In the genomic region with DNA sequence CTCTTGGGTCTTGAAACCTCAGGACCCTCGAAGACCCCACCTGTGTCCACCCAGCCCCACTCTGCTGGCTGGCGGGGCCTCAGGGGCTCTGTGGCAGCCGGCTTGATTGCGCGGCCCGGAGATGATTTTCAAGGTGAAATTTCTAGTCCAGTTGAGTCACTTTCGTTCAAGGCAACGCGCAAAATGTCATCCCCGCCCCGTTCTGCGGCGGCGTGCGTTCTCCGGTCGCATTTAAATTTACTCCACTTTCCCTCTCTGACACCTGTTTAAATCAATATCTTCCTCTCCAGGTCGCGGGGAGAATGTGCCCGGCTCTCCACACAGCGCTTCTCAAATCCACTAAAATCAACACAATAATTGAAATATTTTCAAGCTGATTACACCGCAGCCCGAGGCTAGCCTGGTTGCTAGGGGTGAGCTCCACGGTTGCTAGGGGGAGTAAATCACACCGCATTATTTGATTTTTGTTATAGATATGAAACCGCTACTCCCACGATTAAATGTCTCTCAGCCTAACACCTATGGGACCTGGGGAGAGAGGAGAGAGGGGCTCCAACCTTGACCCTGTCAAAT, we compare ENCODE assay signal across 13 mouse cellular contexts. TPM values are rescaled to one million over a fixed set of nuclear protein-coding genes. Genes with fewer than 3 reads are reported as not detected.
A peak's percentile ranks its signal among the peaks of the same experiment; 100 is the strongest.
DNase-seq lines count a peak whose midpoint lies in the region; ATAC-seq lines count a peak whose summit lies in the region.
"Had no signal": no experiment of that assay in that cellular context is flagged by ENCODE, and none has a peak within 500 bp of the region (broad histone marks: within the 10 kb centered on the region; RNA-seq: fewer than 3 reads in every experiment).

No protein-coding gene starts in this region.

- peak overlapping the region; percentile 20 for H3K4me2 ChIP-seq in kidney, embryonic 16.5 days (replicated peaks; ENCODE audit: low read depth, low read length)
- H3K4me2 ChIP-seq in embryonic facial prominence, embryonic 14.5 days (ENCODE audit: low read depth, low read length), result 0 out of 2 replicates have a peak overlapping the region, but pooled peaks have one; percentile 18
- peak overlapping the region; percentile 33 for H3K4me2 ChIP-seq in neural tube, embryonic 12.5 days (replicated peaks)
- H3K4me2 ChIP-seq: heart, embryonic 15.5 days; lung, embryonic 15.5 days had no signal

- ATAC-seq in kidney, embryonic 16.5 days (ENCODE audit: low FRiP score, low TSS enrichment), result no peak
- no peak for ATAC-seq in embryonic facial prominence, embryonic 14.5 days (ENCODE audit: low read depth)
- ATAC-seq in neural tube, embryonic 12.5 days (ENCODE audit: low FRiP score, low read depth), result no peak
- ATAC-seq: intestine, embryonic 16.5 days had no signal

- H3K9ac ChIP-seq in kidney, embryonic 16.5 days (replicated peaks; ENCODE audit: low read length), result no peak overlapping the region
- no peak overlapping the region for H3K9ac ChIP-seq in embryonic facial prominence, embryonic 14.5 days (ENCODE audit: low read depth, low read length)
- no peak overlapping the region for H3K9ac ChIP-seq in neural tube, embryonic 12.5 days
- H3K9ac ChIP-seq: heart, embryonic 15.5 days; lung, embryonic 15.5 days had no signal

- H3K4me3 ChIP-seq in kidney, embryonic 16.5 days (ENCODE audit: low read length), result 0 out of 2 replicates have a peak overlapping the region, but pooled peaks have one; percentile 9
- H3K4me3 ChIP-seq in embryonic facial prominence, embryonic 14.5 days (ENCODE audit: low read depth, low read length), result no peak overlapping the region
- H3K4me3 ChIP-seq in neural tube, embryonic 12.5 days, result no peak overlapping the region
- H3K4me3 ChIP-seq: heart, embryonic 15.5 days; lung, embryonic 15.5 days had no signal

- peaks cover 13% of the 10 kb centered on the region for H3K9me3 ChIP-seq in kidney, embryonic 16.5 days (ENCODE audit: low read length)
- H3K9me3 ChIP-seq in embryonic facial prominence, embryonic 14.5 days (ENCODE audit: control insufficient read depth, low read length), result 0 out of 2 replicates have a peak, but pooled peaks cover 5% of the 10 kb centered on the region
- peaks cover 8% of the 10 kb centered on the region; the same call in 1 of the 2 replicates for H3K9me3 ChIP-seq in neural tube, embryonic 12.5 days
- H3K9me3 ChIP-seq: lung, embryonic 15.5 days had no signal

- whole genome bisulfite sequencing in kidney, embryonic 16.5 days, result 22% methylated on average over 27 of the region's 27 CpGs
- 26% methylated on average over 27 of the region's 27 CpGs for WGBS in embryonic facial prominence, embryonic 14.5 days
- 28% methylated on average over 27 of the region's 27 CpGs for WGBS in neural tube, embryonic 12.5 days

- H3K4me1 ChIP-seq in kidney, embryonic 16.5 days (ENCODE audit: insufficient read depth, low read length), result peaks cover 24% of the 10 kb centered on the region
- H3K4me1 ChIP-seq in embryonic facial prominence, embryonic 14.5 days (ENCODE audit: control insufficient read depth, insufficient read depth, low read length), result peaks cover under 1% of the 10 kb centered on the region; the same call in 1 of the 2 replicates
- H3K4me1 ChIP-seq in neural tube, embryonic 12.5 days, result peaks cover 35% of the 10 kb centered on the region
- H3K4me1 ChIP-seq: lung, embryonic 15.5 days had no signal

- H3K36me3 ChIP-seq in kidney, embryonic 16.5 days (ENCODE audit: insufficient read depth, low read length), result 0 out of 2 replicates have a peak, but pooled peaks cover 4% of the 10 kb centered on the region
- H3K36me3 ChIP-seq in embryonic facial prominence, embryonic 14.5 days (ENCODE audit: control insufficient read depth, insufficient read depth, low read length), result no peaks in the 10 kb centered on the region
- H3K36me3 ChIP-seq in neural tube, embryonic 12.5 days, result no peaks in the 10 kb centered on the region
- H3K36me3 ChIP-seq: heart, embryonic 15.5 days; lung, embryonic 15.5 days had no signal

- DNase-seq in kidney, postnatal 25 days, result no peak
- DNase-seq in adrenal gland, postnatal 10 days, result peak; percentile 72
- no peak for DNase-seq in embryonic facial prominence, embryonic 14.5 days (ENCODE audit: low spot score)
- no peak for DNase-seq in left cerebral cortex, adult 11 months (ENCODE audit: low spot score)
- DNase-seq in cerebellum, adult 11 months, result no peak
- DNase-seq: cerebellum, adult 11-12 months had no signal

- peaks cover 56% of the 10 kb centered on the region for H3K27me3 ChIP-seq in kidney, embryonic 16.5 days (ENCODE audit: insufficient read depth, low read length)
- peaks cover 58% of the 10 kb centered on the region for H3K27me3 ChIP-seq in embryonic facial prominence, embryonic 14.5 days (replicated peaks; ENCODE audit: control insufficient read depth, insufficient read depth, low read length)
- peaks cover 66% of the 10 kb centered on the region for H3K27me3 ChIP-seq in neural tube, embryonic 12.5 days (replicated peaks)

- no peak overlapping the region for H3K27ac ChIP-seq in kidney, embryonic 16.5 days (ENCODE audit: low read length)
- no peak overlapping the region for H3K27ac ChIP-seq in embryonic facial prominence, embryonic 14.5 days (replicated peaks; ENCODE audit: low read depth, low read length)
- no peak overlapping the region for H3K27ac ChIP-seq in neural tube, embryonic 12.5 days
- H3K27ac ChIP-seq: heart, embryonic 15.5 days; lung, embryonic 15.5 days had no signal

RNA-seq across cellular contexts. Expression of a gene that starts 37.0 kb away (rescaled TPM):
- polyA plus RNA-seq in kidney, embryonic 16.5 days (2015; fragmentation: Nextera tagmentation; extraction: Ambion mirVana), result 52.8 and 65.4 TPM in 2 replicates
- total RNA-seq in adrenal gland, postnatal 10 days (2021), result not detected
- 2.5 and 2.9 TPM in 2 replicates for polyA plus RNA-seq in embryonic facial prominence, embryonic 14.5 days (2014; fragmentation: Nextera tagmentation; extraction: Ambion mirVana)
- polyA plus RNA-seq in neural tube, embryonic 12.5 days (2016; fragmentation: Nextera tagmentation; extraction: Ambion mirVana), result 92.9 and 107 TPM in 2 replicates
- total RNA-seq: liver, adult 2 months had no signal
- polyA plus RNA-seq: gonadal fat pad, adult 2 months; heart, embryonic 15.5 days; intestine, embryonic 16.5 days; liver, adult 2 months had no signal

Comparison
In these comparisons a context has a peak if more than half of its experiments do, and no peak if none do; other contexts are left out.
1. RNA of a gene that starts 37.0 kb away (polyA plus RNA-seq): 92.9 to 107 TPM in neural tube, embryonic 12.5 days and 52.8 to 65.4 TPM in kidney, embryonic 16.5 days; 2.5 to 2.9 TPM in embryonic facial prominence, embryonic 14.5 days; every median in the first group is over 10 times any median in the second.
2. Peak in every context shown above with its lines, with median percentiles within 50 percentile points of each other: H3K4me2 ChIP-seq.